Mouse (Mus musculus) CH12.LX (cell line): ENCODE data around the gene Mms19. TPM values are rescaled to one million over a fixed set of nuclear protein-coding genes. Genes with fewer than 3 reads are reported as not detected.

Experiments used
- DNase-seq: peaks from one replicate; pipeline ENCODE4 v3.0.0-alpha.2; 2013; ENCODE audit errors: extremely low read depth
- H3K27ac ChIP-seq: 2 replicates; pipeline ENCODE4 v1.5.1; 2012; ENCODE audit warnings: low read depth, mild to moderate bottlenecking, control low read depth, moderate library complexity; ENCODE audit not compliant: insufficient read depth
- H3K27me3 ChIP-seq: replicated peaks from 2 replicates; pipeline ENCODE3; 2012; ENCODE audit warnings: inconsistent platforms
- H3K36me3 ChIP-seq, 2 experiments: replicated peaks in 1 of 2; 2 replicates each; pipeline versions ENCODE3 to v1.6.1; 2012; ENCODE audit warnings: inconsistent platforms in 1 of 2, low read length in 1 of 2, mild to moderate bottlenecking in 1 of 2, mixed read lengths in 1 of 2, moderate library complexity in 1 of 2; ENCODE audit not compliant: control insufficient read depth in 1 of 2, insufficient read depth in 1 of 2
- H3K4me1 ChIP-seq, 2 experiments: 2 replicates each; pipeline ENCODE4 v1.6.1; 2012; ENCODE audit warnings: inconsistent platforms in 1 of 2, moderate library complexity in 1 of 2; ENCODE audit not compliant: insufficient read depth in 2 of 2, control insufficient read depth in 1 of 2
- H3K4me2 ChIP-seq: 2 replicates; pipeline ENCODE4 v1.6.1; 2012; ENCODE audit warnings: low read depth, mild to moderate bottlenecking, control low read depth; ENCODE audit not compliant: poor library complexity, insufficient read depth, severe bottlenecking
- H3K4me3 ChIP-seq, 3 experiments: fragments of 150-350 bp in 1 of 3; sonication (generic) in 1 of 3; replicated peaks in 1 of 3; 2 replicates each; pipeline versions ENCODE3 to v1.5.1; 2011 to 2012; ENCODE audit warnings: low read depth in 2 of 3, low read length in 2 of 3, mild to moderate bottlenecking in 2 of 3, moderate library complexity in 2 of 3, control low read depth in 1 of 3, improper control_type of control experiment in 1 of 3, inconsistent platforms in 1 of 3, mixed read lengths in 1 of 3; ENCODE audit not compliant: poor library complexity in 1 of 3
- H3K79me2 ChIP-seq: replicated peaks from 2 replicates; pipeline ENCODE4 v1.6.1; 2012; ENCODE audit warnings: mild to moderate bottlenecking, moderate library complexity; ENCODE audit not compliant: control insufficient read depth, poor library complexity, insufficient read depth, severe bottlenecking; ENCODE audit errors: extremely low read depth
- H3K9ac ChIP-seq: 2 replicates; pipeline ENCODE4 v1.6.1; 2012; ENCODE audit warnings: low read depth, mild to moderate bottlenecking, control low read depth, moderate library complexity; ENCODE audit not compliant: insufficient read depth
- H3K9me3 ChIP-seq: replicated peaks from 2 replicates; pipeline ENCODE3; 2012; ENCODE audit warnings: low read length, inconsistent platforms, mixed read lengths
- BHLHE40 ChIP-seq: IDR thresholded peaks from 2 replicates; pipeline ENCODE4 v1.6.1; 2011; ENCODE audit warnings: mild to moderate bottlenecking, low read depth, low read length, improper control_type of control experiment
- CHD2 ChIP-seq: IDR thresholded peaks from 2 replicates; pipeline ENCODE4 v1.6.1; 2011; ENCODE audit warnings: low read length, improper control_type of control experiment
- CTCF ChIP-seq, 2 experiments: IDR thresholded peaks in 1 of 2; conservative IDR thresholded peaks in 1 of 2; 2 replicates each; pipeline ENCODE4 v1.5.1; 2011 to 2012; ENCODE audit warnings: low read depth in 2 of 2, low read length in 2 of 2, improper control_type of control experiment in 1 of 2, inconsistent platforms in 1 of 2, mild to moderate bottlenecking in 1 of 2, moderate library complexity in 1 of 2
- EP300 ChIP-seq: IDR thresholded peaks from 2 replicates; pipeline ENCODE4 v1.6.1; 2011; ENCODE audit warnings: low read length, improper control_type of control experiment
- GABPA ChIP-seq: IDR thresholded peaks from 2 replicates; pipeline ENCODE4 v1.6.1; 2012; ENCODE audit warnings: low read depth, low read length, improper control_type of control experiment, inconsistent platforms; ENCODE audit not compliant: insufficient replicate concordance
- HCFC1 ChIP-seq: IDR thresholded peaks from 2 replicates; pipeline ENCODE4 v1.6.1; 2012; ENCODE audit warnings: low read depth, mild to moderate bottlenecking, inconsistent platforms, low read length, improper control_type of control experiment
- IRF4 ChIP-seq: IDR thresholded peaks from 2 replicates; pipeline ENCODE4 v1.6.1; 2014; ENCODE audit warnings: low read depth, mild to moderate bottlenecking, inconsistent platforms, low read length, improper control_type of control experiment
- JUND ChIP-seq: conservative IDR thresholded peaks from 2 replicates; pipeline ENCODE4 v1.6.1; 2011; ENCODE audit warnings: low read depth, low read length, improper control_type of control experiment
- KAT2A ChIP-seq: IDR thresholded peaks from 2 replicates; pipeline ENCODE4 v1.6.1; 2012; ENCODE audit warnings: low read length, improper control_type of control experiment, inconsistent platforms; ENCODE audit not compliant: insufficient replicate concordance
- MAZ ChIP-seq: IDR thresholded peaks from 2 replicates; pipeline ENCODE4 v1.6.1; 2012; ENCODE audit warnings: low read depth, mild to moderate bottlenecking, inconsistent platforms, low read length, improper control_type of control experiment, moderate library complexity
- MXI1 ChIP-seq: IDR thresholded peaks from 2 replicates; pipeline ENCODE4 v1.6.1; 2011; ENCODE audit warnings: mild to moderate bottlenecking, low read depth, low read length, improper control_type of control experiment
- MYC ChIP-seq: IDR thresholded peaks from 2 replicates; pipeline ENCODE4 v1.6.1; 2011; ENCODE audit warnings: low read depth, mild to moderate bottlenecking, improper control_type of control experiment, low read length
- NRF1 ChIP-seq: IDR thresholded peaks from 2 replicates; pipeline ENCODE4 v1.6.1; 2014; ENCODE audit warnings: low read depth, mild to moderate bottlenecking, inconsistent platforms, low read length, improper control_type of control experiment, moderate library complexity
- PAX5 ChIP-seq: IDR thresholded peaks from 2 replicates; pipeline ENCODE4 v1.6.1; 2012; ENCODE audit warnings: low read length, inconsistent platforms, mixed read lengths
- POLR2A ChIP-seq: IDR thresholded peaks from 2 replicates; pipeline ENCODE4 v1.6.1; 2011; ENCODE audit warnings: low read depth, mild to moderate bottlenecking, improper control_type of control experiment, low read length
- RAD21 ChIP-seq: IDR thresholded peaks from 2 replicates; pipeline ENCODE4 v1.6.1; 2011; ENCODE audit warnings: low read depth, mild to moderate bottlenecking, low read length, improper control_type of control experiment, moderate library complexity
- SIN3A ChIP-seq: IDR thresholded peaks from 2 replicates; pipeline ENCODE4 v1.6.1; 2012; ENCODE audit warnings: low read length, improper control_type of control experiment, inconsistent platforms
- SMC3 ChIP-seq: IDR thresholded peaks from 2 replicates; pipeline ENCODE4 v1.6.1; 2011; ENCODE audit warnings: low read depth, low read length, improper control_type of control experiment
- TBP ChIP-seq: conservative IDR thresholded peaks from 2 replicates; pipeline ENCODE4 v1.6.1; 2011; ENCODE audit warnings: low read depth, low read length, improper control_type of control experiment
- TCF12 ChIP-seq: IDR thresholded peaks from 2 replicates; pipeline ENCODE4 v1.6.1; 2014; ENCODE audit warnings: low read depth, mild to moderate bottlenecking, inconsistent platforms, low read length, improper control_type of control experiment
- UBTF ChIP-seq: IDR thresholded peaks from 2 replicates; pipeline ENCODE4 v1.6.1; 2012; ENCODE audit warnings: low read depth, mild to moderate bottlenecking, inconsistent platforms, low read length, improper control_type of control experiment, moderate library complexity
- USF2 ChIP-seq: conservative IDR thresholded peaks from 2 replicates; pipeline ENCODE4 v1.6.1; 2011; ENCODE audit warnings: low read depth, low read length, improper control_type of control experiment
- ZC3H11A ChIP-seq: IDR thresholded peaks from 2 replicates; pipeline ENCODE4 v1.6.1; 2012; ENCODE audit warnings: low read depth, mild to moderate bottlenecking, inconsistent platforms, low read length, improper control_type of control experiment
- ZKSCAN1 ChIP-seq: IDR thresholded peaks from 2 replicates; pipeline ENCODE4 v1.6.1; 2012; ENCODE audit warnings: low read depth, inconsistent platforms, low read length, improper control_type of control experiment, borderline replicate concordance
- ZMIZ1 ChIP-seq: IDR thresholded peaks from 2 replicates; pipeline ENCODE4 v1.6.1; 2012; ENCODE audit warnings: low read depth, mild to moderate bottlenecking, inconsistent platforms, low read length, improper control_type of control experiment
- ZNF384 ChIP-seq: IDR thresholded peaks from 2 replicates; pipeline ENCODE4 v1.6.1; 2012; ENCODE audit warnings: low read depth, low read length, improper control_type of control experiment, inconsistent platforms
- dilution Hi-C: fragments of 300-500 bp; cut with MboI; formaldehyde crosslinking; loops from 2 replicates; pipeline ENCODE4 v1.14.3; 2020; ENCODE audit warnings: low sequenced_read_pairs; ENCODE audit not compliant: extremely low pct_unique_long_range_greater_than_20kb, extremely low pct_ligation_motif_present
- in situ Hi-C: fragments of 300-500 bp; cut with MboI; formaldehyde crosslinking; loops from 3 replicates; pipeline ENCODE4 v1.14.3; 2019; ENCODE audit warnings: low sequenced_read_pairs, low pct_ligation_motif_present, low pct_unique_long_range_greater_than_20kb, mixed read lengths
- polyA plus RNA-seq: library from polyadenylated mRNA; unstranded; fragments of >175 nt; gene quantifications from 2 replicates; pipeline ENCODE4 v1.2.1, GENCODE M21; 2012; ENCODE audit warnings: low read depth; ENCODE audit not compliant: insufficient read length
- total RNA-seq, 2 experiments: library from RNA; depleted of rRNA; stranded (reverse); fragments of 300-350 nt in 1 of 2; fragments of >200 nt in 1 of 2; gene quantifications; 2 replicates each; pipeline ENCODE4 v1.2.3; 2012 to 2014

Gene Mms19
- total and polyA plus RNA-seq, 3 experiments: 32.1 to 46.3 (median 43.3) TPM

DNA sequence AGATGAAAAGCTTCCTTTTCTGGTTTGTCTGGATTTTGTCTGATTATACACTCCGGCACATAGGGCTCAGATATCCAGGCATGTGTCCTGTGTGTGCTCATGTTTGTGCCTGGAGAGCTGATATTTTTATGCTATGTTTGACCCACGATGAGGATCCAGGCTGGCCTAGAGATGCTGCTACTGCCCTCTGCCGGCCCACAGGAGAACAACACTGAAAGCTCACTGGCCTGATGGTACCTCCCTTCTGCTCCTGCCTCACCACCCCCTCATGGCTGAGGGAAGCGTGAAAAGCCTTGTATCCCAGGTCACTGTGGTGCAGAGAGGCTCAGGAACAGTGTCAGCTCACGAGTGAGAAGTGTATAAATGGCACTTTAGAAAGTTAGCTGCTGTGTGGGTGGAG lies 45.2 kb upstream of the Mms19 start:
- no peaks in the 10 kb centered on the region for H3K9me3 ChIP-seq
- no peak overlapping the region for H3K9ac ChIP-seq
- no peak overlapping the region for H3K27ac ChIP-seq
- H3K36me3 ChIP-seq: peaks cover 0 to 9% of the 10 kb centered on the region in 2 experiments
- dilution Hi-C loops: no loop called here
- no peaks in the 10 kb centered on the region for H3K79me2 ChIP-seq
- TF ChIP-seq USF2 (no peak), MXI1 (no peak), ZKSCAN1 (no peak), TCF12 (no peak), IRF4 (no peak), SIN3A (0 out of 2 replicates have a peak, but pooled peaks have one; percentile 33), ZC3H11A (peak; percentile 44; the same call in 1 of the 2 replicates), CTCF (conservative IDR thresholded peaks at IDR 0.05 in 1 of 2, IDR thresholded peaks at IDR 0.05 in 1 of 2; ENCODE audit: low read depth in 2 of 2, low read length in 2 of 2) (peak; percentile 87 to 90), SMC3 (peak; percentile 92), RAD21 (peak; percentile 89), BHLHE40 (no peak; the same call in 1 of the 2 replicates), JUND (no peak), CHD2 (no peak), POLR2A (no peak), KAT2A (no peak), TBP (no peak), HCFC1 (no peak), MYC (0 out of 2 replicates have a peak, but pooled peaks have one; percentile 37)
- no peak overlapping the region for H3K4me3 ChIP-seq
- no peaks in the 10 kb centered on the region for H3K27me3 ChIP-seq
- H3K4me2 ChIP-seq: no peak overlapping the region
- DNase-seq: peak; percentile 72
- in situ Hi-C loops: loop anchor here (5.0 kb wide), 1 partner anchor 39 kb away; no protein-coding TSS in a partner anchor
- peaks cover 12 to 23% of the 10 kb centered on the region in 2 experiments for H3K4me1 ChIP-seq

DNA sequence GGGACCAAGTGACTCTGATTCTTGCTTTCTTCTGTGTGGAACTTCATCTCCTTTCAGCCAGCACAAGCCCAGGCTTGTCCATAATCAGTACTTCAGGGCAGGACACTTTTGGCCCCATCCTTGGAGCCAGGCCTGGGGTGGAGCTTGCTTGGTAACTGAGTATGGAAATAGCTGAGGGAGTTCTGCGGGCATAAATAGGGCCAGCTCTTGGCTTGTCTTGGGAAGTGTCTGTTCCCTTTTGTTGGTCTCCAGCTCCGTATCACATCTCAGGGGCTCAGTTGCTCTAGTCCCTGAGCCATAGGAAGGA lies 41.5 kb upstream of the Mms19 start:
- Histone ChIP-seq H3K4me2 (no peak overlapping the region), H3K79me2 (no peaks in the 10 kb centered on the region), H3K27me3 (no peaks in the 10 kb centered on the region), H3K4me1 (peaks cover 31 to 57% of the 10 kb centered on the region in 2 experiments), H3K9ac (no peak overlapping the region), H3K27ac (no peak overlapping the region), H3K36me3 (peaks cover 0 to 7% of the 10 kb centered on the region in 2 experiments)
- TF ChIP-seq USF2 (no peak), ZNF384 (no peak), POLR2A (no peak), EP300 (no peak), ZKSCAN1 (no peak), MAZ (no peak), ZMIZ1 (no peak), UBTF (no peak), NRF1 (no peak), RAD21 (no peak), PAX5 (no peak), GABPA (no peak), IRF4 (no peak)
- TF ChIP-seq, all 38 proteins: peak for 0
- DNase-seq: no peak
- dilution Hi-C loops: no loop called here
- Histone ChIP-seq H3K9me3 (no peaks in the 10 kb centered on the region), H3K4me3 (no peak overlapping the region)
- in situ Hi-C loops: no loop called here
